Mouse (Mus musculus) kidney, postnatal 36 days (tissue): Measurements from ENCODE around the gene Hap1.

Experiments
- DNase-seq, 2 experiments: peaks; one replicate each; pipeline ENCODE4 v3.0.0; 2021 to 2022; ENCODE audit warnings: mixed read lengths in 2 of 2

The Hap1 gene

DNA sequence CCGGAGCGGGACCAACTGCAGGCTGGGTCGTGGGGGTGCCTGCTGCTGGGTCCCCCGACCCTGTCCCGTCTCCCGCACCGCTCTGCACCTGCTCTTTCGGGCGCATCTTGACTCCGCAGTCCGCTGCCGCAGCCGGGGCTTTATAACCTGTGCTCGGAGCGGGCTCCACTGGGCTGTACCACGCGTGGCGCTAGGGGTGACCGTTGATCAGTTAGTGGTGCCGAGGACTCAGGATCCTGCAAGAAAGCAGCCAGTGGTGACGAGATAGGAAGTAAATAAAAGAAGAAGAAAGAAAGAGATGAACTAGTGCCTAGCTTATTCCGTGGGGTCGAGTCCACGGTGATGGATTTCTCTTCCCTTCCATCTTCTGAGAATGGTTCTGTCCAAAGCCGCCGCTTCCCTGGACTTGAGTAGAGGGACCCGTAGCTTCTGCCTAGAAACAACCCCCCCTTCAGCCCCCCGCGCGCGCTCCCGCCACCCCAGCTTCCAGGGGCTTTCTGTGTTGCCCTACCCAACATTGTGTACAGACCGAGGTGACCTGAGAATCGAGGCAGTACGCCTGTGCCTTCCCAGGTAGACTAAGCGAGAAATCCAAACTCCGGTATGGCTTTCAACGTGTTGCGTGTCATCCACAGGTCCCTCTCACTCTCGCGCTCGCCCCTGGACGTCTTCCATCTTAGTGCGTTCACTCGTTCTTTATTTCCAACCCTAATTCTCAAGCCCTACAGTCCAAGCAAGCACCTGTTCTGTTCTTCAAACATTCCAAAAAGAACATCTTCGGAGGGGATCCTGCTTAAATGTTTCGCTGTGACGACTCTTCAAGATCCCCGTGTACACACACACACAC lies at the start of gene Hap1:
Gene Hap1, minus strand, starts transcription at position 157 of the 847 bp plus-strand sequence.
- DNase-seq, result peak; percentile 68 to 86

DNA sequence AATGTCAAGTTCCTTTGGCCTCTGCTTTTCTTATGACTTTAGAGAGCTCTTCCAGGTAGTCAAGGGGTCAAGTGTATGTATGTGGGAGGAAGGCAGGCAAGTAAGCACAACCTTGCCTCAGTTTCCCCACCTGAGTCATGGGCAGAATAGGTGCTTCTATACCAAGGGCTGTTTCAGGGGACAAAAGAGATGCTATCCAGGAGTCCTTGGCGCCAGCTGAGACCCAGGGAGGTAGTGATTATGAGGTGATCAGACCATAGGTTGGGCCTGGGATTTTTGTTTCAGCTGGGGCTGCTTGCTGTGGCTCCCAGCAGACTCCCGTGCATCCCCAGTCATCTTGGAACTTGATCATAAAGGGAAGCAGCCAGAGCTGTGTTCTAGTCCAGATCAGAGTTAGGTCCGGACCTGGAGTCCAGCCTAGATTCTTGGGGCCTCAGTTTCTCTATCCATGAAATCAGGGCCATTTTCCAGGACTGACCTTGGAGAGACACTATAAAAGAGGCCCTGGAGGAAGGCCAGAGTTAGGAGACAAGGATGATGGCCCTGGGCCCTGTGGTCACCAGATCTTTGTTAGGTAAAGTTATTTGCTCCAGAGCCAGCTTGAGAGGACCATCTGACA lies 48.6 kb upstream of the Hap1 start:
- DNase-seq, result no peak

DNA sequence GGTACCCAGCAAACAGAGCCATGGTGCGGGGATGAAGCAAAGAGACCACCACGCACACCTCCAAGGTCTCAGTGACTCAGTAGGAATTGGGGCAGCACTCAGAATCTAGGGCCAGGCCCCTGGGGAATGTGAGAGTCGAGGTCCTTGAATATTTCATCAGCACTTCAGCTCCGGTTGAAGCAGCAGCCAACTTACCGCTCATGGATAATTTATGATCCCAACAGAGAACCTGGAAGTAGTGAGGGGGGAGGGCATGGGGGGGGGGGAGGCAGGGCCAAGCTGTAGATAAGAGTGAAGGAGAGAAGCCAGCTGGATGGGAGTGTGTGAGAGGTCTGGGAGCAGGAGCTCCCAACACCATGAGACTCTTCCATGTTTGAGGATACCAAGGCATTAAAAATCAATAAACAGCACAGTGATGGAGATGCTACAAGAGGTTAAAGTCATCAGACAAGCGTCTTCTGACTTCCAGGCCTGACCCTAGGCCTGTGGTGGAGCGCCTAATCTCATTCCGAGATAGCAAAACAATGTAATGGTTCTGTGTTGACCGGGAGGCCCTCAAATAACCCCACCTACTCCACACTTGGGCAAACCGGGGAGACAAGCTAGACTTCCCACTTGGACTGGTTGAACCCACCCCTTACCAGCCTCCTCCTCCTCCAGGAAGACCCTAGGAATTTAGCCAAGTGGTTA lies 47.7 kb upstream of the Hap1 start:
- DNase-seq, result peak in 1 of 2 experiments; percentile 29

DNA sequence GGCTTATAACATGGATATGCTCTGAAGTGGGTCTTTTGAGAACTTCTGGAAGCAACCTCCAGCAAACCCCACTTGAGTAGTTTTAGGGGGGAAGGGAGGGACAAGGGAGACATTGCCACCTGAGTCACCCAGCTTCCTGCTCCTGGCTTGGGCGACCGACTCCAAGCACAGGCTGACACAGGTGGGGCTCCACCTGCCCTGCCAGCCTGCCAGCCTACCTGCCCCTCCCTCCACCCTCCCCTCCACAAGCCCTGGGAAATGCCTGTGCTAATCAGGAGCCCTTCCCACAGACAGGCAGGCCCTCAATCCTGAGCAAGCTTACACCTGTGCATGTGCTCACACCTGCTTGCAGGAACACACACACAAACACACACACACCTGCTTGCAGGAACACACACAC lies 46.8 kb upstream of the Hap1 start:
- DNase-seq, result peak in 1 of 2 experiments; percentile 39

DNA sequence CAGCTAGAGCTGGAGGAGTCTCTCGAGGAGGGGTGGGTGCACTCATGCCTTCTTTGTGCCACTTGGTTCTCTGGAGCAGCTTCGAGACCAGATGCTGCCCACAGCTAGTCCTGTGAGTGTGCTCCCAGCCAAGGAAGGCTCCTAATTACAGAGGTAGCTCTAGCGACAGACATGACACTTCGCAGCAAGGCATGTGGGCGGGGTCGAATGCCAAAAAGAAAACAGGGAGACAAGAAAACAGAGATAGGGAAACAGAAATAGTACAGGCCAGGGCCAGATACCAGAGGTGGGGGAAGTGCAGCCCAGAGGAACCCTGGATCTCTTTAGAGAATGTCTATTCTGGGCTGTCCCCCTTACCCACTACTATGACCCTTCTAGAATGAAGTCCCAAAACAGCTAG lies 46.3 kb upstream of the Hap1 start:
- DNase-seq, result peak in 1 of 2 experiments; percentile 15

DNA sequence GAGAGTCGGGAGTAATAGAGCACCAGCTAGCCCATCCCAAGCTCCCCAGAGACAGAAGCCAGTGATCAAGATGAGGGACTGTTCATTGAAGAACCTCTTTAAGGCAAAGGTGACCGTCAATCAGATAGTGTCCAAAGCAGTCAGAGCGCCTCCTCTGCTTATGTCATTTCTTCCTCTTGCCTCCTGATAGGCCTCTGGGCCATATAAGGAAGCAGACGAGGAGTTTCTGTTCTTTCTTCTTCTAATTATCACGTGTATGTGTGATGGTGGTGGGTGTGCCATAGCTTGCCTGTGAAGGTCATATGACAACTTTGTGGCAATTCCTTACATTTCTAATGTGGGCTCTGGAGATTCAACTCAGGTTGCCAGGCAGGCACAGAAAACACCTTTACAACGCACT lies 44.9 kb upstream of the Hap1 start:
- no peak for DNase-seq

DNA sequence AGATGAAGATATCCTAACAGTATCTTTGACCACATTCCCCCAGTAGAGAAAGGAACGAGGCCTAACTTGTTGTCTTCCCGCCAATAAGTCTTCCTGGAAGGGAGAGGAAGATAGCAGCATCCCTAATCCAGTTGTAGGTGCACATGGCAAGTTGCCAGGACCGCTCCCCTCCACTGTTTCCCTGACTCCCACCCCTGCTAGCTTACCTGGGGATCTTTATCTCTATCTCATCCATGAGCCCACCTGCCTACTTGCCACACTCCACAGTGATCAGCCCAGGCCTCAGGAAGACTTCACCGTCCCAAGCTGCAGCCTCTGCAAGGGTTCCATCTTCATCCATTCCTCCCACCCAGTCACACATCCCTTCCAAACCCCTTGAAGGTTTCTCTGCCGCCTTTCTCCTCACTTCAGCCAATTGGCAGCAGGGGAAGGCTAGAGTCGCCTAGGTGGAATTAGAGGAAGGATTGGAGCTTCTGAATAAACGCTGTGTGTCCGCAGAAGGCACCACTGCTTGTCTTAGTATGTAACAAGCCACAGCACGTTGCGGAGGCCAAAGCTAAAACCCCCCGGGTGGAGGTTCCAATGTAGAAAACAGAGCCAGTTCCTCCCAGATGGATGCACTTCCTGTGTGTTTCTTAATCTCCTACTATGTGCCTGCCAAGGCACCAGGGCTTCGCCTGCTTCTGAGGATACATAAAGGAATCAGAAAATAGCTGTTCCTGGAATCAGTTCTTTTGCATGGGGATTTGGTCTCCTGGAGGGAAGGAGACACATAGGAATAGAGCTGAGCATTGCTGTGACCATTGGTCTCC lies 44.0 kb upstream of the Hap1 start:
- DNase-seq, result peak in 1 of 2 experiments; percentile 19

DNA sequence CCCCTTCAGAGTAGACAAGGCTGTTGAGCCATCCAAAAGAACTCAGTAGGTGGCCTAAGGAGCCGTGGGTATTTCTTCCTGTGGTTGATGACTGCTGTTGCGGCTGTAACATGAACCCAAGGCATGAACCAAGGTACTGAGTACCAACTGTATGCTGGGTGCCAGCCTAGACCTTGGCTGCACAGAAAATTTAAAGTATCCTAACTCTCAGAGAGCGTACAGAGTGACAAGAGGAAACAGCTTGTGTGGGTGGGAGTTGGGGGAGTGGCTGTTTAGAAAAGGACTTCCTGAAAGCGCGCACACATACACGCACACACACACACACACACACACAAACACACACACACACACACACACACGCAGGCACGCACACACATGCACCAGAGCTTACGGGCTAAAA lies 43.4 kb upstream of the Hap1 start:
- DNase-seq, result peak; percentile 29 to 48

DNA sequence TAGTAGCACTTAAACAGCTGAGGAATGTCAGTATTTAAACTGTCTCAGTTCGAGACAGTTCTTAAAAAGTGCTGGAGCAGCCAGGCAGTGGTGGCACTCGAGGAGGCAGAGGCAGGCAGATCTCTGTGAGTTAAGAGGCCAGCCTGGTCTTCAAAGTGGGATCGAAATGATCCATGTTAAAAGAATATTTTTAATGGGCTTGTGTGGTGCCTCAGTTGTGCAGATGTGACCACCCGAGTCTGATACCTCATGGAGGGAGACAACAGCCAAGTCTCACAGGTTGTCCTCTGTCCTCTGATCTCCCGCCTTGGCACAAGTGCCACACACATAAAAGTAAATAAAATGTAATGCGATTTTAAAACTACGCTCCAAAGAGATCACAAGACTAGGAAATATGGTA lies 42.6 kb upstream of the Hap1 start:
- no peak for DNase-seq

DNA sequence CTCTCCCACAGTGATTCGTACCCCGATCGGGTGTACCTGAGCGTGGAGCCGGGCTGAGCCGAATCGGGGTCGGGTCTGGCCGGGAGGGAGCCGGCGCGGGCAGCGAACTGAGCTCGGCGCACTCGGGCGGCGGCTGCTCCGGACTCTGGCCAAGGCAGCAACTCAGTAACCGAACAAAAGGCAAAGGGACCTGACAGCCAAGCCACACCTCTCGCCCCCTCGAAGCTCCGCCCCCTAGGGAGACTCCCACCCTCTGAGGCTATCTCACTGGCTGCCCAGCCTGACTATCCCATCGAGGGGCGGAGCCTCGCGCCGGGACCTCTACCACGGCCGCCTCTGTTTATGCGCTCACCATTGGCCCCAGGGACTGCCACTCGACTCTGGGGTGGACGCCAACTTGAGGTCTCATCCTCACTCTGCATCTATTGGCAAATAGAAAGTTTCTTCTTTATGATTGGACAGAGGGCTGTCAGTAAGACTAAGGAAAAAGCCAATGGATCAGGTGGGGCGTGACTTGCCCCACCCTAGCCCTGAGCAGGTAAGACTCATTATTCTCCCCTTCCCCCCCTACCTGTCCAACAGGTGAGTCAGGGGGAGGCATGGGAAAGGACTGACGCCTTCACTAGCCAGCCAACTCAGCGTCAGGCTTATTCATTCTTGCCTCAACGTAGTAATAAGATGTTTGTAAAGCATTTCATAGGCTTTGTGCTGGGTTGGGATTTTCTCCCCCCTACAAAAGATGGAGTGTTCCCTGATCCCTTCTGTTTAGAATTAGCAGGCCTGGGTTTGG lies 41.9 kb upstream of the Hap1 start, which contains the start of gene Jup:
Gene Jup, minus strand, starts transcription at position 164 of the 790 bp plus-strand sequence.
- DNase-seq, result peak; percentile 100

DNA sequence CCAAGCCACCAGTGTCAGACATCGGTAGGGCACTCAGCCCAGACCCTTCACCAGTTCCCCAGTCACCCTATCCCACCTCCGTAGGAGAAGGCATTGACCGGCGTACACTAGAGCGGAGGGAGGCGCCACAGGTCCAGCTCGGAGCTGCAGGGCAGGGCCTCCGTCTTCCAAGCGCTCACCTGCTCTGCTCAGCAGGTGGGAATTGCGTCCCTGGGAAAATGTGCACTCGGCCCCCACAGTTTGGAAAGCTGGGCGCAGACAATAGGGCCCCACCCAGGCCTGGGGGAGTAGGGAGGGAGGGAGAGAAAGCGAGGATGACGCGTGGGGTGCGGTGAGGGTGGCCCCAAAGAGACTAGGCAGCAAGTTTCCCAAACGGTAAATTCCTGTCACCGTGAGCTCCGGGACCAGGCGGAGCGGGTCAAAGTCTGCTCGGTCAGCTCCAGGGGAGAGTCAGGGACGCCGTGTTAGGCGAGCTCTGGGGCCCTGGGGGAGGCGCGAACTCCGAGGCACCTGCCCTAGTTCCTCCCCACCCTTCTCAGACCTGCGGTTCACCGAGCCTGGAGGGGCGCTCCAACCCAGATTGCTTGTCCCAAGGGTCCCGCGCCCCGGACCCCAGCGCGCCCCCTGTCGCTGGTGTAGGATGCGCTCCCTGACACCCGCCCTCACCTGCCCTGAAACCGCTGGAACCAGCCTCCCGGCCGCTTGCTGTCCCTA lies 41.1 kb upstream of the Hap1 start:
- peak; percentile 76 to 83 for DNase-seq

DNA sequence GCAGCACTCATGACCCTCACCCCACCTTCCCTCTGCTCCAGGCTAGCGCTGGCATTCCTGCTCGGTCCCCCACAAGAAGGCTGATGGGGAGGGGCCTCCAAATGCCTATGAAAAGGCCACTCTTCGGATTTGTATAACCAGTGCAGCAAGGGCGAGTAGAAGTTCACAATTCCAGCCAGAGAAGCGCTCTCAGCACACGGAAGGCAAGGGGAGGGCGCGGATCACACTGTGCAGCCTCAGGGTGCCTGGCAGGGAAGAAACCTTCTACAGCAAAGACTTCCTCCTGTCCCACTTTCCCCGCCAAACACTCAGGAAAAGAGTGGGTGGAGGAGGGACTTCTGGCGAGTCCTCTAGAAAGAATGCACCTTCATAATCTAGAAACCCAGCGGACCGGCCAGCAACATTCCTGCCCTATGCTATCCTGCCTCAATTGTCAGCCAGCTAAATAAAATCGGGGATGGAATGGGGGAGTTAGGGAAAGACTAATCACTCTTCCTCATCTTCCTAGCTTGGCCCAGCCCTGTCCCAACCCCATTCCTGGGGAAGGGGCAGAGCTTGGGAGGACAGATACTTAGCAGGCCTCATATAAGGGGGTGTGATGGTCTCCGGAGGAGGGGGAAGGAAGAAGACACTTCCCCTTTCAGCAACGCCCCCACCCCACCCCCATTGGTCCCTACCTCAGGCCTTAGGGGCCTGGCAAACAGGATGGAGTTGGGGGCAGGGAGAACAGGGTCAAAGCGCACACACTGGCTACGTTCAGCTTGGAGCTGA lies 40.1 kb upstream of the Hap1 start:
- peak; percentile 71 to 72 for DNase-seq

DNA sequence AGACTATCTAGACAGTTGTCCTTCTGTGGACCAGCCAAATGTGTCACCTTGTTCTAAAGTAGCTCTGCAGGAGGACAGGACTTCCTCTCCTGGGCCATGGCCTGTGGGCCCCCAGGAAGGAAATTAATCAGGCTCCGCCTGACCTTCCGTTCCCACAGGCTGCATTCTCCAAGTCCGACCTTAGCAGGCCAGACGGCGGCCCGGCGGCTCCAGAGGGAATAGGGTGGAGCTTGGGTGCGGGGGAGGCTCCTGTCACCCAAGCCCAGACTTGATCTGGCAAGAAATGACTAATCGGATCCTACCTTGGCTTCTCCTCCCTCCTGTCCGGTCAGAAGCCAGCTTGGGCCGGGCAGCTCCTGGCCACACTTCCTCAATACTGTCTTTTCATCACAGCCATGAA lies 39.3 kb upstream of the Hap1 start:
- peak; percentile 91 to 96 for DNase-seq

DNA sequence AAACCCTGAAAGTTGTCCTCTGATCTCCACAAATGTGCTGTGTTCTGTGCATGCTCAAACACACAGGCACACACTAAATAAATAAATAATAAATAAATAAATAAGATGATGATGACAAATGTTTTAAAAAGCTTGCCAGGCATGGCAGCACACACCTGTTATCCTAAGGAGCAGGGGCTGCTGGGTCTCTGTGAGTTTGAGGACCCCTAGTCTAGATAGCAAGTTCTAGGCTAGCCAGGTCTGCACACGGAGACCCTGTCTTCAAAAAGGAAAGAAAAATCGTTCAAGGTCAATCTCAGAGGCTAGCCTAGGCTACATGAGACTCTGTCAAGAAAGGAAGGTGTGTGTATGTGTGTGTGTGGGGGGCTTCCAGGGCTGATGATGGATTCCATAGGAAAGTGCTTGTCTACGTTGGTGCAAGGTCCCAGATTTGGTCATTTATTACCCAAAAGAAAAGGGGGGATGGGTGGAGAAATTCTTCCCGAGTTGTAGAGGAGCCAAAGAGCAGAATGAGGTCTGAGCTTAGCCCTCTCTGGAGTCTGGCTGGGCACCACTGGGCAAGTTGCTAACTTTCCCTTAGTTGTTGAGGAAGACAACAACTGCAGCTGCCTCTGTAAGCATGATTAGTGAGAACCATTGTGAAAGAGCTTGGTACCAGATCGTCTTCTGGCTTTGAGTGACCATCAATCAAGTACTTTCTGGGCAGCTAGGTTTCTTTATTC lies 38.6 kb upstream of the Hap1 start:
- DNase-seq, result peak; percentile 55 to 61

DNA sequence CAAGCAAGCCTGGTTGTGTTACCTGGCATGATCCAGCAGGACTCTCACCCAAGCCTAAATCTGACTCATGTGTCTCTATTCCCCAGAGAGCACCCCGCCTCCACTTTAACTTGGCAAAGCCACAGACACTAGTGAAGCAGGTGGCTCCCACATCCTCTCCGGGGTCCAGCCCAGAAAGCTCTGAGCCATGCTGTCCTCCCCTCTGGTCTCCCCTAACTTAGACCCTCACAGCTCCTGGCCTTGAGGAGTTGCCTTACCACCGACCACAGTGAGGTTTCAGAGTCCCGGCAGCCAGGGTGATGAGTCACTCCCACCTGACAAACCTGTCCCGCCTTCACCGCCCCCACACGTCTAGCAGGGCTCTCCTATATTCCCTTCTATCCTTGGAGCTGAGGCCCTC lies 37.8 kb upstream of the Hap1 start:
- peak in 1 of 2 experiments; percentile 36 for DNase-seq

DNA sequence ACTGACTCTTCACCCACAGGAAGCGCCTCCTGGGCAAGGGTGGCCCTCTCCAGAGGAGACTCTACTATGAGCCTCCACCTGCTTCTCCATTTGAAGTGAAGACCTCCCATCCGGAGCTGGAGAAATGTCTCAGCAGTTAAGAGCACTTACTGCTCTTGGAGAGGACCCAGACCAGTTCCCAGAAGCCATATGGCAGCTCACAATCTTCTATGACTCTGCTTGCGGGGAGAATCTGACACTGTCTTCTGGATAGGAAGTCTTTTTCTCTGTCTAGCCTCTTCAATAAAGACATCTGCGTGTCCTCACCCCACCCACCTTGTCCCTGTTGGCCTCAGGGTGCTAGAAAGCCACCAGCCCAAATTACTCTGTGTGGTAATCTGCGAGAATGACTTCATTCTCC lies 37.0 kb upstream of the Hap1 start:
- DNase-seq, result no peak

DNA sequence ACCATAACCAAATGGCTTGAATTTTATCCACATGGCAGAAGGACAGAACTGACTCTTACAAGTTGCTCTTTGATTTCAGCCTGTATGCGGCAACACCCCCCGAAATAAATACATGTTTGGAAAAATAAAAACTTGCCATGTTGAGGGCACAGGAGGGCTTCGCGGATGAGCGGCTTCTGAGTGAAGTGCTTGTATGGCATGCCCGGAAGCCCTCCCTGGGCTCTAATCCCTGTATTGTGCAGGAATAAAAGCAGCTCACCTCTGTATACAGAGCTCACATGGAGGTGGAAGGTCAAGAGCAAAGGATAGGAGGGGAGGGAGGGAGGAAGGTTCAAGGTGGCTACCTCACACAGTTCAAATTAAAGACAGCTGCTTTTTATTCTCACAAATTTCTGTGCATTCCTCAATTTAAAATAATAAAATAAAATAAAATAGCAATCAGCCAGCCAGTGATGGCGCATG lies 36.0 kb upstream of the Hap1 start:
- DNase-seq, result no peak

DNA sequence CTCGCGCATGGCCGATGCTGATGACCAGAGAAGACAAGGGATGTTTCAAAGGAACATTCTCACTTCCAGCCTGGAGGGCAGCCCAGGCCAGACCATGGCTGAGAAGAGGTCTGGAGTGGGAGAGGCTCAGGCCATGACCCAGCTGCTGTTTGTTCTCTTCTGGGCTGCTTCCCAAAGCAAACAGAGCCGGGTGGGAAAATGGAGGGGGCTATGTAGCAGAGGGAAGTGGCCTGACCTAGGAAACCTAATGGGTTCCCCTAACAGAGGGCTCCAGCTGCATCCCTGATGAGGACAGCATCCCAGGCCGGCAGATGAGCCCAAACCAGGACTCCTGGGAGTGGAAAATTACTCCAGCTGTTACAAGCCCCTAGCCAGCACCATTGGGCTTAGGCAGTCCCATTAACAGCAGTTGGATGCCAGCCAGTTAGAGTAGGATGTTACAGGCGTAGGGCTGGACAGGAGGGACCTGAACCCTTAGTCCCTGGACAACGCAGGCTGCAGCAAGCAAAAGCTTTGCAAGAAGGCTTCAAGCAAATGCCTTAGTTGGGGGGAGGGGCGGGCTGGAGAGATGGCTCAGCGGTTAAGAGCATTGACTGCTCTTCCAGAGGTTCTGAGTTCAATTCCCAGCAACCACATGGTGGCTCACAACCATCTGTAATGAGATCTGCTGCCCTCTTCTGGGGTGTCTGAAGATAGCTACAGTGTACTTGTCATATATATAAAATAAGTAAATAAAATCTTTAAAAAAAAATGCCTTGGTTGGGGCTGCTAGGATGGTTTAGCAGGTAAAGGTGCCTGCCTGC lies 35.4 kb upstream of the Hap1 start:
- DNase-seq, result peak; percentile 80 to 90
